Mouse (Mus musculus): ENCODE results near the gene Nme4. TPM values are rescaled to one million over a fixed set of nuclear protein-coding genes. Genes with fewer than 3 reads are reported as not detected.
A peak's percentile ranks its signal among the peaks of the same experiment; 100 is the strongest.
"Not testable (repeated sequence)": the region's sequence is repeated elsewhere in the genome, so short reads cannot be mapped to it uniquely, and the experiment has no call there.

The Nme4 gene
- polyA plus RNA-seq, 1 experiment from 2014 or later = 120 TPM

GRCm38 (mm10) chr17:26110156-26110555 is 14.8 kb upstream of the Nme4 start:
- no peak for ATAC-seq (replicated peaks; ENCODE audit: low FRiP score)
- Histone ChIP-seq H3K9me3 (ENCODE audit: control insufficient read depth, low read length) (no peaks in the 10 kb centered on the region), H3K4me3 (ENCODE audit: low read depth, low read length) (no peak overlapping the region), H3K27ac (ENCODE audit: low read depth, low read length) (no peak overlapping the region), H3K9ac (ENCODE audit: low read depth, low read length) (no peak overlapping the region), H3K4me1 (replicated peaks; ENCODE audit: control insufficient read depth, insufficient read depth, low read length) (peaks cover 6% of the 10 kb centered on the region; the same call in 1 of the 2 replicates), H3K4me2 (no peak overlapping the region), H3K36me3 (ENCODE audit: control insufficient read depth, insufficient read depth, low read length) (no peaks in the 10 kb centered on the region), H3K27me3 (replicated peaks; ENCODE audit: control insufficient read depth, insufficient read depth, low read length) (peaks cover 46% of the 10 kb centered on the region)
- WGBS = 37% methylated on average over 4 of the region's 4 CpGs
- DNase-seq (ENCODE audit: low spot score) = no peak

- Histone ChIP-seq H3K9ac (ENCODE audit: low read depth, low read length) (no peak overlapping the region), H3K36me3 (ENCODE audit: control insufficient read depth, insufficient read depth, low read length) (no peaks in the 10 kb centered on the region), H3K4me2 (no peak overlapping the region), H3K27me3 (replicated peaks; ENCODE audit: control insufficient read depth, insufficient read depth, low read length) (peaks cover 5% of the 10 kb centered on the region), H3K4me3 (ENCODE audit: low read depth, low read length) (no peak overlapping the region), H3K4me1 (replicated peaks; ENCODE audit: control insufficient read depth, insufficient read depth, low read length) (no peaks in the 10 kb centered on the region), H3K9me3 (ENCODE audit: control insufficient read depth, low read length) (no peaks in the 10 kb centered on the region), H3K27ac (ENCODE audit: low read depth, low read length) (no peak overlapping the region)
- ATAC-seq (replicated peaks; ENCODE audit: low FRiP score) (no peak), DNase-seq (ENCODE audit: low spot score) (no peak)
- WGBS = 30% methylated on average over 4 of the region's 4 CpGs
These were observed 10.2 kb upstream of the Nme4 start for GRCm38 (mm10) chr17:26105619-26106018.

DNA sequence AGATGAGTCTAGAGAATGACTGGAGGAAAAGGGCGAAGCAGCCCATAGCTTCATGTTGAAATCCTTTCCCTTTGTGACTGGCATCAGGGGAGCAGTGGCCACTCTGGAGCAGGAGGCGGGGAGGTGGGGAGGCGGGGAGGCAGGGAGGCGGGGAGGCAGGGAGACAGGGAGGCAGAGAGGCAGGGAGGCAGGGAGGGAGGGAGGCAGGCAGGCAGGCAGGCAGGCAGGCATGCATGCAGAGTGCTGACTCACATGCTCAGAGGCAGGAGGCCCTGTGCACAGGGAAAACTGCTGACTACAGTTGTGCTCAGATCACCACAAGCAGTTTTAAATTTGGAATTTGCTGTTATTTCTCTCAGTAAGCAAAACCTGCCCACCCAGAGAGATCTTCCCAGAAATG is 6.1 kb upstream of the Nme4 start:
- 61% methylated on average over 3 of the region's 4 CpGs for WGBS
- DNase-seq (ENCODE audit: low spot score) = no peak
- Histone ChIP-seq H3K4me1 (replicated peaks; ENCODE audit: control insufficient read depth, insufficient read depth, low read length) (no peaks in the 10 kb centered on the region), H3K9ac (ENCODE audit: low read depth, low read length) (no peak overlapping the region), H3K4me3 (ENCODE audit: low read depth, low read length) (no peak overlapping the region), H3K36me3 (ENCODE audit: control insufficient read depth, insufficient read depth, low read length) (no peaks in the 10 kb centered on the region), H3K27me3 (replicated peaks; ENCODE audit: control insufficient read depth, insufficient read depth, low read length) (no peaks in the 10 kb centered on the region), H3K9me3 (ENCODE audit: control insufficient read depth, low read length) (no peaks in the 10 kb centered on the region), H3K4me2 (no peak overlapping the region), H3K27ac (ENCODE audit: low read depth, low read length) (no peak overlapping the region)
- peak; percentile 68 for ATAC-seq (replicated peaks; ENCODE audit: low FRiP score)

DNA sequence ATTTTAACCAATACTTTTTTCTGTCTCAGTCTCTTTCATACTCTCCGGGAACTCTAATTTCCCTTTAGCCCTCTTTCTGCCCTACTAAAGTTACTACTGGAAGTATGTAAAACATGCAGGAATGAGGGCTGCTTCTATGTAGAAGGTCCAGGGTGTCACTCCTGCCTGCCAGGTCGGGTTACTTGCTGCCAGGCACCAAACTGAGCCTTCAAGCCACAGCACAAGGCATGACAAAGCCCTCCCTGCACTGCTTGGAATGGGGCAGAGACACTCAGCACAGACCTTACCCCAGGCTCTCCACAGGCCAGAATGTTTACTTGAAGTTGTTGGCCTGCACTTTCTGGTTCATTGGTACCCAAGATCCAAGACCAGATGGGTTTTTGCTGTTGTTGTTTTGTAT is 4.8 kb upstream of the Nme4 start:
- no peaks in the 10 kb centered on the region for H3K4me1 ChIP-seq (replicated peaks; ENCODE audit: control insufficient read depth, insufficient read depth, low read length)
- no peak overlapping the region for H3K4me2 ChIP-seq
- no peaks in the 10 kb centered on the region for H3K36me3 ChIP-seq (ENCODE audit: control insufficient read depth, insufficient read depth, low read length)
- no peak for ATAC-seq (replicated peaks; ENCODE audit: low FRiP score)
- WGBS = 48% methylated on average over 2 of the region's 2 CpGs
- no peak for DNase-seq (ENCODE audit: low spot score)
- no peaks in the 10 kb centered on the region for H3K27me3 ChIP-seq (replicated peaks; ENCODE audit: control insufficient read depth, insufficient read depth, low read length)
- no peak overlapping the region for H3K4me3 ChIP-seq (ENCODE audit: low read depth, low read length)
- no peak overlapping the region for H3K9ac ChIP-seq (ENCODE audit: low read depth, low read length)
- H3K9me3 ChIP-seq (ENCODE audit: control insufficient read depth, low read length) = no peaks in the 10 kb centered on the region
- H3K27ac ChIP-seq (ENCODE audit: low read depth, low read length) = no peak overlapping the region

- H3K4me2 ChIP-seq; ATAC-seq (replicated peaks; ENCODE audit: low FRiP score); DNase-seq (ENCODE audit: low spot score); H3K9ac ChIP-seq (ENCODE audit: low read depth, low read length); H3K4me3 ChIP-seq (ENCODE audit: low read depth, low read length); H3K27ac ChIP-seq (ENCODE audit: low read depth, low read length); H3K27me3 ChIP-seq (replicated peaks; ENCODE audit: control insufficient read depth, insufficient read depth, low read length); H3K4me1 ChIP-seq (replicated peaks; ENCODE audit: control insufficient read depth, insufficient read depth, low read length); H3K36me3 ChIP-seq (ENCODE audit: control insufficient read depth, insufficient read depth, low read length); H3K9me3 ChIP-seq (ENCODE audit: control insufficient read depth, low read length): not testable (repeated sequence)
- 69% methylated on average over 3 of the region's 3 CpGs for WGBS
These were observed 3.9 kb upstream of the Nme4 start for GRCm38 (mm10) chr17:26099316-26099715.

DNA sequence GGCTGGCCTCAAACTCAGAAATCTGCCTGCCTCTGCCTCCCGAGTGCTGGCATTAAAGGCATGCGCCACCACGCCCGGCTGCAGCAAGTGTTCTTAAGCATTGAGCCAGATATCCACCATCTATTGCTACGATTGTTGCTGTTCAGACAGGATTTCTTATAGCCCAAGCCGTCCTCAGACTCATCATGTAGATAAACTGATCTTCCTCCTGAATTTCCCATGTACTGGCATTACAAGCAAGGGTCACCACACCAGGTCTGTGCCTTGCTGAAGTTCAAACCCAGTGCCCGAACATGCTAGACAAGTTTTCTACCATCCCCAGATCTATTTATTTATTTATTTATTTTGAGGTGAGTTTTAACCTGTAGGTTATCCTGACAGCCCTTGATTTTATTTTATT is 3.1 kb upstream of the Nme4 start:
- H3K27ac ChIP-seq (ENCODE audit: low read depth, low read length) = no peak overlapping the region
- 86% methylated on average over 7 of the region's 7 CpGs for WGBS
- H3K9ac ChIP-seq (ENCODE audit: low read depth, low read length) = no peak overlapping the region
- H3K4me2 ChIP-seq = no peak overlapping the region
- peaks cover 13% of the 10 kb centered on the region for H3K4me1 ChIP-seq (replicated peaks; ENCODE audit: control insufficient read depth, insufficient read depth, low read length)
- no peak overlapping the region for H3K4me3 ChIP-seq (ENCODE audit: low read depth, low read length)
- H3K27me3 ChIP-seq (replicated peaks; ENCODE audit: control insufficient read depth, insufficient read depth, low read length) = no peaks in the 10 kb centered on the region
- no peak for ATAC-seq (replicated peaks; ENCODE audit: low FRiP score)
- no peak for DNase-seq (ENCODE audit: low spot score)
- H3K36me3 ChIP-seq (ENCODE audit: control insufficient read depth, insufficient read depth, low read length) = no peaks in the 10 kb centered on the region
- no peaks in the 10 kb centered on the region for H3K9me3 ChIP-seq (ENCODE audit: control insufficient read depth, low read length)

DNA sequence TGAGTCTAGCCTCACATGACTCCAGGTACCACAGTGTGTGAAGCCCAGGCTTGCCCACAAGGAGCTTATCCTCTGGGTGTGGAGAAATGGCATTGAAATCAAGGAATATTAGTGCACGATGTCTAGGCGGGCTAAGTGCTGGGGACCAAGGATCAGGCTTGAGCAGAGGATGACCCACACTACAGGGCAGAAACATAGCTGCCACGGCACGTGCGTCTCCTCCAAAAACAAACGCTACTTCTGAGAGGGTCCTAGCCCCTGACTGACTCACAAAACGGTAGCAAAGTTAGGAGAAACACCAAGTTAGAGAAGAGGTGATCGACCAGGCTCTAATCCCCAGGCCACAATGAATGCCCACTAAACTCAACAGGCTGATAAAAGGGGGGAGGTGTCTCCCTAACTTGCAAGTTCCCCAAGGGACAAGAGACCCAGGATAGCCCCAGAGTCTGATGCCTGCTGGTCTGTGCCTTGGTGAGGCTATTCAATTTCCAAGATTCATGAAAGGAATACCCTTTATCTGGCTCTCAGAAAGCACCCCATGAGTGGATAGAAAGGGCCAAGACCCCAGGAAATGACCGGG is 781 bp downstream of the Nme4 start:
- Histone ChIP-seq H3K4me1 (replicated peaks; ENCODE audit: control insufficient read depth, insufficient read depth, low read length) (peaks cover 14% of the 10 kb centered on the region), H3K4me3 (ENCODE audit: low read depth, low read length) (peak overlapping the region; percentile 63), H3K9me3 (ENCODE audit: control insufficient read depth, low read length) (no peaks in the 10 kb centered on the region), H3K36me3 (ENCODE audit: control insufficient read depth, insufficient read depth, low read length) (peaks cover 10% of the 10 kb centered on the region), H3K4me2 (peak overlapping the region; percentile 91), H3K27me3 (replicated peaks; ENCODE audit: control insufficient read depth, insufficient read depth, low read length) (no peaks in the 10 kb centered on the region), H3K27ac (ENCODE audit: low read depth, low read length) (peak overlapping the region; percentile 52), H3K9ac (ENCODE audit: low read depth, low read length) (peak overlapping the region; percentile 77)
- DNase-seq (ENCODE audit: low spot score) (no peak), ATAC-seq (replicated peaks; ENCODE audit: low FRiP score) (no peak)
- WGBS = 24% methylated on average over 9 of the region's 9 CpGs

DNA sequence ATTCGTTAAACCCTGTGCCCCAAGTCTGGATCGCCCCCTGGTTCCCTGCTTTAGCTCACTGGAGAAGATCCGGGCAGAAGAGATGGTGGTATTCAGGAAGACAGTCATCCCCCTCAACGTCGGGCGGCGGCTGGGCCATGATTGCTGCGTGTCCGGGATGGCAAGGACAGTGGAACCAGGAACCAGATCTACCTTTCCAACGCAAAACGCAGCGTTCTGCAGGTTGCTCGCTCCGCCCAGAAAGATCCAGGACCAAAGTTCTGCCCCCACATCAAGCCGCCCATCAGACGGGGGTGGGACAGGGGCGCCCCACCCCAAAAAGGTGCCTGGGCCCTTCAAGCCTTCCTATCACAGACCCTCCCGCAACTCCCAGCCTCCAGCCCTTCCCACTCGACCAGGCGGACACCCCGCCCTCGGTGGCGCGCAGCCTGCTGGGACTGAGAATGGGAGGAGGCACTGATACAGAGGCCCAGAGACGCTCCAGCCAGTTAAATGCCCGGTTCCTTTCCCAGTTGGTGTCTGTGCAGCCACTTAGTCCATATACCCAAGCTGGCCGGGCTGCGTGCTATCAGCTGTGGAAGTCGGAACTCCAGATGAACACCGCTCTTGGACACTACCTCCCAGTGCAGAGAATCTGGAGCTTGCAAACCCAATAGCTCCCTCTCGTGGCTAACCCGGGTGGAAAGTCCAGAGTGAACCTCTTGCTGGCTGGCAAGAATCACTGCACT is 5.3 kb downstream of the Nme4 start, which contains the start of gene Decr2:
TSS of gene Decr2 (minus strand) at position 433 of the 728 bp plus-strand sequence.
- peaks cover 14% of the 10 kb centered on the region for H3K4me1 ChIP-seq (replicated peaks; ENCODE audit: control insufficient read depth, insufficient read depth, low read length)
- WGBS = 1% methylated on average over 32 of the region's 32 CpGs
- peak within 1 kb of the TSS; percentile 66 for H3K9ac ChIP-seq (ENCODE audit: low read depth, low read length)
- no peaks in the 10 kb centered on the region for H3K27me3 ChIP-seq (replicated peaks; ENCODE audit: control insufficient read depth, insufficient read depth, low read length)
- H3K27ac ChIP-seq (ENCODE audit: low read depth, low read length) = peak within 1 kb of the TSS; percentile 63
- DNase-seq (ENCODE audit: low spot score) = peak; percentile 87
- H3K4me2 ChIP-seq = peak within 1 kb of the TSS; percentile 83
- H3K36me3 ChIP-seq (ENCODE audit: control insufficient read depth, insufficient read depth, low read length) = peaks cover 10% of the 10 kb centered on the region
- H3K9me3 ChIP-seq (ENCODE audit: control insufficient read depth, low read length) = no peaks in the 10 kb centered on the region
- H3K4me3 ChIP-seq (ENCODE audit: low read depth, low read length) = peak within 1 kb of the TSS; percentile 59
- ATAC-seq (replicated peaks; ENCODE audit: low FRiP score) = peak; percentile 87

DNA sequence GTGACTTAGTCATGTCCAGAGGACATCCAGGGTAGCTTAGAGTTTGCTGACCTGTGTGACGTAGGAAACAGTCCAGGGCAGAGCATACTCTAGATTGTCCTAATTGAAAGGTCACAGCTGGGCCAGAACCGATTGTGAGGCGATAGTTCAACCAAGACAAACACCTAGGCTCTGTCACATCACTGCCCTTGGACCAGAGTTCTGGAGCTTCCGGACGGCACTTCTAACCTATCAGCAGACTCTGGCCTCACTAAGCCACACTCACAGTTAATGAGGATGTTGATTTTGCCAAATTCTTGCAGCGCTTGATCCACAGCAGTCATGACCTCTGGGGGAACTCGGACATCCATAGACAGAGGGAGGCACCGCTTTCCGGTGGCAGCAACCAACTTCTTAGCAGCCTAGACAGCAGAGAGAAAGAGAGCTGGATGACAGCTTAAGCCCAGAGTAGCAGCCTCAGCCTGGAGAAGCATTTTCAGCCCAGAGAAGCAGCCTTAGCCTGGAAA is 8.3 kb downstream of the Nme4 start:
- Histone ChIP-seq H3K9ac (ENCODE audit: low read depth, low read length) (no peak overlapping the region), H3K4me3 (ENCODE audit: low read depth, low read length) (no peak overlapping the region), H3K27ac (ENCODE audit: low read depth, low read length) (no peak overlapping the region), H3K9me3 (ENCODE audit: control insufficient read depth, low read length) (no peaks in the 10 kb centered on the region), H3K4me2 (no peak overlapping the region), H3K27me3 (replicated peaks; ENCODE audit: control insufficient read depth, insufficient read depth, low read length) (no peaks in the 10 kb centered on the region), H3K36me3 (ENCODE audit: control insufficient read depth, insufficient read depth, low read length) (peaks cover 4% of the 10 kb centered on the region), H3K4me1 (replicated peaks; ENCODE audit: control insufficient read depth, insufficient read depth, low read length) (no peaks in the 10 kb centered on the region)
- no peak for DNase-seq (ENCODE audit: low spot score)
- no peak for ATAC-seq (replicated peaks; ENCODE audit: low FRiP score)
- 83% methylated on average over 9 of the region's 9 CpGs for WGBS

Data from liver, embryonic 11.5 days (tissue).